Mouse (Mus musculus) liver, postnatal 0 days (tissue): ENCODE results near the gene Ltbp2. TPM values are rescaled to one million over a fixed set of nuclear protein-coding genes. Genes with fewer than 3 reads are reported as not detected.

Experiments
- ATAC-seq: fragments of 200-750 bp; cut with Nextera tagmentation; 2 replicates; pipeline ENCODE4 v1.8.0; 2017; ENCODE audit warnings: mild to moderate bottlenecking, moderate library complexity
- DNase-seq: peaks from one replicate; pipeline ENCODE4 v3.0.0-alpha.2; 2016
- H3K27ac ChIP-seq: fragments of 300-500 bp; sonication (generic); 2 replicates; pipeline ENCODE4 v1.5.1; 2014; ENCODE audit warnings: antibody characterized with exemption, moderate library complexity, mild to moderate bottlenecking, low read depth
- H3K27me3 ChIP-seq: fragments of 300-500 bp; sonication (generic); 2 replicates; pipeline ENCODE4 v1.6.1; 2014; ENCODE audit warnings: low read length, control low read depth, mixed read lengths; ENCODE audit not compliant: insufficient read depth
- H3K36me3 ChIP-seq: fragments of 300-500 bp; sonication (generic); replicated peaks from 2 replicates; pipeline ENCODE4 v1.6.1; 2014; ENCODE audit warnings: mild to moderate bottlenecking, control low read depth, low read length, moderate library complexity, mixed read lengths; ENCODE audit not compliant: insufficient read depth
- H3K4me1 ChIP-seq: fragments of 300-500 bp; sonication (generic); 2 replicates; pipeline ENCODE4 v1.6.1; 2014; ENCODE audit warnings: antibody characterized with exemption, mild to moderate bottlenecking, control low read depth; ENCODE audit not compliant: insufficient read depth
- H3K4me2 ChIP-seq: fragments of 300-500 bp; sonication (generic); 2 replicates; pipeline ENCODE4 v1.6.1; 2014; ENCODE audit warnings: low read depth, mild to moderate bottlenecking, low read length, moderate library complexity, mixed read lengths
- H3K4me3 ChIP-seq: fragments of 300-500 bp; sonication (generic); 2 replicates; pipeline ENCODE4 v1.5.1; 2014; ENCODE audit warnings: low read depth, low read length
- H3K9ac ChIP-seq: fragments of 300-500 bp; sonication (generic); replicated peaks from 2 replicates; pipeline ENCODE4 v1.6.1; 2014; ENCODE audit warnings: mild to moderate bottlenecking, moderate library complexity
- H3K9me3 ChIP-seq: fragments of 300-500 bp; sonication (generic); 2 replicates; pipeline ENCODE4 v1.6.1; 2016; ENCODE audit warnings: mild to moderate bottlenecking, control low read depth, low read length, mixed read lengths
- CTCF ChIP-seq: sonication (generic); IDR thresholded peaks from 2 replicates; pipeline ENCODE4 v1.5.1; 2016; ENCODE audit warnings: antibody characterized with exemption, low read depth
- EP300 ChIP-seq: IDR thresholded peaks from 2 replicates; pipeline ENCODE4 v1.6.1; 2016; ENCODE audit warnings: antibody characterized with exemption, low read depth, mild to moderate bottlenecking
- WGBS: fragments of 180-500 bp; shearing (Covaris S2); extraction: QIAGEN DNeasy Blood & Tissue Kit; methylation state at CpG from one replicate; pipeline ENCODE4 v1.1.7; 2014; ENCODE audit not compliant: insufficient replicate concordance; 5-methylcytosine and 5-hydroxymethylcytosine counted together
- polyA plus RNA-seq: library from polyadenylated mRNA; unstranded; fragments of >200 nt; fragmentation: Nextera tagmentation; extraction: Ambion mirVana; gene quantifications from 2 replicates; pipeline ENCODE4 v1.2.1, GENCODE M21; 2015

Ltbp2 gene
- polyA plus RNA-seq, 1 experiment from 2014 or later = 0.59 TPM

DNA sequence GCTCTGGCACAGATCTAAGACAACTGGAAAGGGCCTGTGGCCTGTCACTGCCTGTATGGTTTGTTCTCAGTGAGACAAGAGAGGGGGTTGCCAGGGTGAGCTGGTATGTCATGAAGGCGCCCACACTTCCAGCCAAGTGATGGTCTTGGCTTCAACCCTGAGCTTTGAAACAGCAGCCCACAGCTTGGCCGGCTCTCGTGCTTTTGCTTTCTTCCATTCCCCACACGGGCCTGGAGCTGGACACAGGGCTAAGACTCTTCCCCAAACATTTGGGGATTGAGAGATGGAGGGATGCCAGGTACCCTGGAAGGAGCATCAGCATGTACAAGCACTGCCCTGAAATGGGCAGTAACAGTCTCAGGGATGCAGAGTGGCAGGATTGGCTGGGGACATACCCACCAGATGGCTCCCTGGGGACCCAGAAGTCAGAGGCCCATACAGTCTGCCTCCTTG, 36.3 kb upstream of the Ltbp2 start:
- 81% methylated on average over 4 of the region's 4 CpGs for WGBS
- no peak overlapping the region for H3K4me3 ChIP-seq
- no peaks in the 10 kb centered on the region for H3K27me3 ChIP-seq
- DNase-seq (no peak), ATAC-seq (no peak)
- no peak for TF ChIP-seq EP300
- no peak for TF ChIP-seq CTCF
- no peaks in the 10 kb centered on the region for H3K4me1 ChIP-seq
- H3K9me3 ChIP-seq = no peaks in the 10 kb centered on the region
- H3K36me3 ChIP-seq = peaks cover 9% of the 10 kb centered on the region
- no peak overlapping the region for H3K9ac ChIP-seq
- no peak overlapping the region for H3K4me2 ChIP-seq
- no peak overlapping the region for H3K27ac ChIP-seq

DNA sequence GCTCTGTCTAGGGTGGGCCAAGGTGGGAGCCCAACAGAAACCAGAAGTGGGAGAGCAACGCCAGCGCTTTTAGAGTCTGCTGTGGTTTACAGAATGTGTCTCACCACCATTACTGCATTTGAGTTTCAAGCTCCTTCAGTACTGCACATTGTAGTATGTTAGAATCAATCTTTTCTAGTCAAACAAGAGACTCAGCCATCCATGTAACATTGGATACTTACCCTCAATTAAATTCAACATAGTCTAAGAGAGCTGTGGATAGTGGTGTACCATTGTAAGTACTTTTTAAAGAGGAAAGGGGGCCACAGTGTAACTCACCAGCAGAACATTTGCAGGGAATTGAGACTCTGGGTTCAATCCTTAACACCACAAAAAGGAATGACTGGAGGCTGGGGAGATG, 35.3 kb upstream of the Ltbp2 start:
- Histone ChIP-seq H3K4me3 (no peak overlapping the region), H3K27ac (no peak overlapping the region), H3K9ac (no peak overlapping the region), H3K36me3 (peaks cover 2% of the 10 kb centered on the region; the same call in 1 of the 2 replicates), H3K4me2 (no peak overlapping the region), H3K9me3 (no peaks in the 10 kb centered on the region), H3K27me3 (no peaks in the 10 kb centered on the region), H3K4me1 (no peaks in the 10 kb centered on the region)
- no peak for TF ChIP-seq EP300
- no peak for TF ChIP-seq CTCF
- DNase-seq = no peak
- no peak for ATAC-seq
- WGBS = 80% methylated on average over 2 of the region's 2 CpGs

DNA sequence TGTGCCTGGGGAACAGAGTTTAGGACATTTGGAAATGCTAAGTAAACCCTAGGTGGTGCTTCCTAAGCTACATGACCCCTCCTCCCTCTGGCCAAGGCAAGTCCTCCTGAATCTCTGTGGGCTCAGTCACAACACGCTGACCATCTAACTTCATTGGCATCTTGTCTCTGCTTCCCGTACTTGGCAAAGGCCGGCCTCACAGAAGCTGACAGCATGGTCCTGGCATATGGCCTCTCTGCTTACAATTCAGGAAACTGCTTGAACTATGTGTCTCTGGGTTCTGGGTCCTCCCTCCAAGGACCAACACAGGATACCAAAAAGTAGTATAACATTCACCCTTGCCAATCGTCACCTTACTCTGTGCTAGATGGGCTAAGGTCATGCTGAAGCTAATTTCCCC, 33.7 kb upstream of the Ltbp2 start:
- no peak overlapping the region for H3K27ac ChIP-seq
- no peaks in the 10 kb centered on the region for H3K36me3 ChIP-seq
- no peaks in the 10 kb centered on the region for H3K27me3 ChIP-seq
- H3K4me1 ChIP-seq = no peaks in the 10 kb centered on the region
- H3K9ac ChIP-seq = no peak overlapping the region
- no peak for ATAC-seq
- no peak overlapping the region for H3K4me3 ChIP-seq
- TF ChIP-seq EP300 (no peak), CTCF (no peak)
- DNase-seq = no peak
- no peaks in the 10 kb centered on the region for H3K9me3 ChIP-seq
- no peak overlapping the region for H3K4me2 ChIP-seq
- WGBS = 81% methylated on average over 4 of the region's 4 CpGs

DNA sequence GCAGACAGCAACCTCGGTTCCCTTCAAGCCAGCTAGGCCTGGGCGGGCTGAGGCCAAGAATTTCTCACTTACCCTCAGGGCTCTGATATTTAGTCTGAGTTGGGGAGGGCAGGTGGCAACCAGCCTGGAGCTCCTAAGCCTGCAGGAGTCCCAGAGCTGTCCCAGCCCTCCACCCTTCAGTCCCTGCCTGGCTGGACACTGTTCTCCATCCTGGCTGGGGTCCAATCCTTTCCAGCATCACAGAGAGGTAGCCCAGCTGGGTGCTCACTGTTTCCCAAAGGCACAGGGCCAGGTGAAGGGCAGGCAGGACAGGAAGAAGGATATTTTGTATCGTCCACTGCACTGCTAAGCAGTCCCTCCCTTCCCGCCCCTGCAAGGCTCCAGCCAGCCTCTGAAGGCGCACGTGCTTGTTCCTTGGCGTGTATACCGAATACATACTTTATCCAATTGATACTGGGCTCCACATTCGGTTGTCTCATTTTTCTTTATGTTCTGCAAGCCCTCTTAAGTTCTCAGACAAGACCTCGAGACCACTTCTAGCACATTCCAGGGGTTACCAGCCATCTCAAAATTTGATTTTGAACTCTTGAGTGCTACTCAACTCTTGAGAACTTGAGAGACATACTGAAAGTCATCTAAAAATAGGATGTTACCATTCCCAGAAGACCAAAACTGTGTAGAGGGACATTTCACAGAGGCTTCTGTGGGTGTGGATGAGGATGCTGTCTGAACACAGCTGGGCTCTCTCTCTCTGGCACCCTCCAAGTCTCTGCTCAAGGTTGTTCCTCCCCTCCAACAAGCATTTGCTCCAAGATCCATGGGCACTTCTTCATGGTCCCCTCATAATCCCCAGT, 31.5 kb upstream of the Ltbp2 start:
- DNase-seq = no peak

DNA sequence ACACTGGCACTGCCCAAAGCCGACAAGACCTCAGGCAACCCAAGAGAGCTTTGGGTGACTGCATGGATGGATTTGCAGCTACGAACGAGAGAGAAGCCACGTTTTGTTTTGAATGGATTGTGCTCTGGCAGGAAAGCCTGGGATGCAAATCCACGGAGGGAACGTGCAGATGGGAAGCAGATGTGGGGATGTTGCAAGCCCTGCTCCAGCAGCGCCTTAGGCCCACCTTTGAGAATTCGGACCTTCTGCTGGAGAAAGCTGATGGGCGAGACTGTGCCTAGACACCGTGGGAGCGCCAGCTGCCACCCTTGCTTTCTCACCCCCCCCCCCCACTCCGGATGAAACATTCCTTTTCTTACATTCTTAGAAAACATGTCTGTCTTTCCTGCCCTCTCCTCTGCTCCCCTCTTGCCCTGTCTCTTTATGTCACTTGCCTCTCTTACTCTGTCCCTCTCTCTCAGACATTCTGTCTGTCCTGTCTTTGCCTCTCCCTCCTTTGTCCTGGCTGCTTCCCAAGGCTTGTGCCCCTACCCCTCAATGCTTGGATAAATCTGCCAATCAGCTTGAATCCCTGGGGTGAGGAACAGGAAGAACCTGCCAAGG, 30.8 kb upstream of the Ltbp2 start:
- TF ChIP-seq CTCF (no peak), EP300 (no peak)
- WGBS = 77% methylated on average over 12 of the region's 12 CpGs

More for the DNA sequence above, 31.5 kb upstream of the Ltbp2 start:
- Histone ChIP-seq H3K4me1 (no peaks in the 10 kb centered on the region), H3K36me3 (no peaks in the 10 kb centered on the region), H3K9me3 (no peaks in the 10 kb centered on the region), H3K9ac (no peak overlapping the region), H3K4me3 (no peak overlapping the region), H3K27me3 (no peaks in the 10 kb centered on the region), H3K4me2 (no peak overlapping the region), H3K27ac (no peak overlapping the region)
- WGBS = 62% methylated on average over 10 of the region's 10 CpGs
- ATAC-seq = no peak
- TF ChIP-seq EP300 (no peak), CTCF (no peak)

DNA sequence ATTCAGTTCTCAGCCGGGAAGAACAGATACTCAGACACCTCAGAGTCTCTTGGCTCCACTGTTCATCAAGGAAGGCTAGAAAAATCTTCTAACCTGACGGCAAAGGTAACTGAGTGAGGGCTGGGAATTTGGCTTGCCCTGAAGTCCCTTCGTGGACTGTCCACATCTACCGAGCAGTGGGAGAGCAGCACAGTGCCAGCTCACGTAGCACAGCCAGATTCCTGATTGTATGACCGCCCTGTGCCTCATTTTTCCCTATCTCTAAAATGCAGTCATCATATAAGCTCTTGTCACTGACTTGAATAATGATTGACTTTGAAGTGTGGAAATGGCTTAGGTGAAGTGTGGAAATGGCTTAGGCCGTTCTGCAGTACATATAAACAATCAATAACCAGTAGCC, 28.1 kb upstream of the Ltbp2 start:
- H3K27me3 ChIP-seq = no peaks in the 10 kb centered on the region
- no peak overlapping the region for H3K27ac ChIP-seq
- H3K9me3 ChIP-seq = no peaks in the 10 kb centered on the region
- H3K9ac ChIP-seq = no peak overlapping the region
- no peak for TF ChIP-seq EP300
- DNase-seq = no peak
- H3K4me2 ChIP-seq = no peak overlapping the region
- no peak for ATAC-seq
- no peaks in the 10 kb centered on the region for H3K36me3 ChIP-seq
- WGBS = 65% methylated on average over 7 of the region's 7 CpGs
- no peak overlapping the region for H3K4me3 ChIP-seq
- no peaks in the 10 kb centered on the region for H3K4me1 ChIP-seq

More for the DNA sequence above, 30.8 kb upstream of the Ltbp2 start:
- ATAC-seq (no peak), DNase-seq (no peak)
- H3K4me3 ChIP-seq = no peak overlapping the region
- no peaks in the 10 kb centered on the region for H3K9me3 ChIP-seq
- no peaks in the 10 kb centered on the region for H3K4me1 ChIP-seq
- H3K9ac ChIP-seq = no peak overlapping the region
- H3K36me3 ChIP-seq = no peaks in the 10 kb centered on the region
- no peaks in the 10 kb centered on the region for H3K27me3 ChIP-seq
- H3K27ac ChIP-seq = no peak overlapping the region
- no peak overlapping the region for H3K4me2 ChIP-seq
